Mouse (Mus musculus) heart, adult 2 months (tissue): ENCODE data around the gene Cst3.

Experiments used
- CTCF ChIP-seq: fragments of 200-600 bp; IDR thresholded peaks from 2 replicates; pipeline ENCODE4 v1.8.1; 2022; ENCODE audit warnings: antibody characterized with exemption, mild to moderate bottlenecking, moderate library complexity
- EP300 ChIP-seq: fragments of 200-500 bp; IDR thresholded peaks from 2 replicates; pipeline ENCODE4 v1.6.1; 2011; ENCODE audit warnings: low read depth, low read length, control low read depth; ENCODE audit not compliant: insufficient read depth

- TF ChIP-seq EP300 (no peak), CTCF (no peak)
Observed at GRCm38 (mm10) chr2:148888872-148889271, 13.4 kb upstream of the Cst3 start.
